Mouse (Mus musculus) 3T3-L1 (cell line): ENCODE results near the gene Scd2.
"Not testable (repeated sequence)": the region's sequence is repeated elsewhere in the genome, so short reads cannot be mapped to it uniquely, and the experiment has no call there.

ENCODE experiments used
- DNase-seq: peaks from one replicate; pipeline ENCODE4 v3.0.0-alpha.2; 2015; ENCODE audit warnings: low read depth, low spot score

Scd2 gene

DNA sequence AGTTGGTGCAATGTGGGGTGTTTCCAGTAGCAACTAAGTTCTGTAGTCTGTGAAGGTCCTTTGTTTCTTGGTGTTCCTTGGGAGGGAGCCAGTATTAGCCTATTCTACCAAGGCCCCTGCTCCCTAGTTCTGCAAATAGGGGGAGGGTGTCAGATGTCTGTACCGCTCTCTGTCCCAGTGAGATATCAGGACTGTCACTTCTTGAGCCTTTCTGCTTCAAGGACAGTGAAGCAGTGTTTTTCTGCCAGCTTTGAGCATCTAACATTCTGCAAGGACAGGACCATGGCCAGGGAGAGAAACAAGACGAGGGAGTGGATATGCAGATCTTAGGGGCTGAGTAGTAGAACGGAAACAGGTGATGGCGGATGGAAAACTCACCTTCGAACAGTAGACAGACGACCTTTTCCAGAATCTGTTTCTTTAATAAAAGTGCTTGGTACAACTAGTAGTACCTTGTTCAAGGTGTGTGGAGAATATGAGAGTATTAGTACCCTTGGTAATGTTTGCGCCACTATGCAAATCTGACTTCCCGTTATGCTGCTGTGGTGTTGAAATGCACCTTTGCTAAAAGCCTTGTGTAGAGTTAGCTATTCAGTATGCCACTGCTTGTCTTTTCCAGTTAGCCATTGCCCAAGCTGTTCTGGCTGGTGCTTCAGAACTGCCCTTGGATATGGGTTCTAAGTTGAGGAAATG is 3.7 kb downstream of the Scd2 start:
- DNase-seq = no peak

DNA sequence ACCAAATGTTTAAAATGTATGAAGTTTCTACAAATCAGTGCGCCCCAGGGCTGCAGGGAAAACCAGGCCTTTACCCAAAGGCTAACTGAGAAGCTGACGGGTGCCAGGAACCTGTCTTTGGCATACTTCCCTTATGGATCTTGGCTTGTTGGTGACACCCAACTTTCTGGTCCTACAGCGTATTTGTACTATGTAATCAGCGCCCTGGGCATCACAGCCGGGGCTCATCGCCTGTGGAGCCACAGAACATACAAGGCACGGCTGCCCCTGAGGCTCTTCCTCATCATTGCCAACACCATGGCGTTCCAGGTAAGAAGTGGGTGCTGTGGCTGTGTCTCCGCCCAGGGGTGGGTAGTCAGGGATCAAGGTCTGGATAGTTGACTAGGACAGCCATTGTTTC is 4.4 kb downstream of the Scd2 start:
- no peak for DNase-seq

DNA sequence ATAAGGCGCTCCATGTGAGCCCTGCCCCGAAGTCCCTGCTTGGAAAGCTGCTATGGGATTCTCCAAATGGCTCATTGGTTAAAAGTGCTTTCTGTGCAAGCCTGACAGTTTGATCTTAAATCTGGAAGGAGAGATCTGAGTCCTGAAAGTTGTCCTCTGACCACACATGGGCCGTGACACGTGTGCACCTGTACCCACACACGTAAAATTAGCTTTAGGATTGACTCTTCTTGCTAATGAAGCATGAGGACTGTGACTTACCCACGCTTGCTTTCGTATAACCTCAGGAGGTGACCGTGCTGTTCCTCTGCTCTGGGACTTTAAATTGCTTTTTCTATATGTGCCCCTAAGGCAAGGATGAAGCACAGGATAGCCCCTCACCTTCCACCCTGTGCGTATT is 5.6 kb downstream of the Scd2 start:
- DNase-seq = no peak

DNA sequence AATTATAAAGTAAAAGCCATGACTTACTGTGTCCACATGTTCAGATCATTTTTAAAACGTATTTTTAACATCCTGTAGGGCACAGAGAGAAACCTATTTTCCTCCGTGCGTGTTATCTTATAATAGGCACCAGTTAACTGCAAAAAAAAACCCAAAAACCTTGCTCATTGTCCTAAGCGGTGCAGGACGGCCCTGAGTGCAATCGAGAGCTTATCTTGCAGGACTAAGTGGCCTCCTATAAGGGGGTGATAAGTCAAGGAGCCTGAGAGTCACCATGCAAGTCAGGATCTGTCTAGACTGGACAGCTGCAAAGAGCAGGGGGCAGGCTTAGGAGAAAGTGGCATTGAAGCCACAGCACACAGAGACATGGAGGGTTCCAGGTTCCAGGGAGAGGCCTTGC is 6.4 kb downstream of the Scd2 start:
- no peak for DNase-seq

DNA sequence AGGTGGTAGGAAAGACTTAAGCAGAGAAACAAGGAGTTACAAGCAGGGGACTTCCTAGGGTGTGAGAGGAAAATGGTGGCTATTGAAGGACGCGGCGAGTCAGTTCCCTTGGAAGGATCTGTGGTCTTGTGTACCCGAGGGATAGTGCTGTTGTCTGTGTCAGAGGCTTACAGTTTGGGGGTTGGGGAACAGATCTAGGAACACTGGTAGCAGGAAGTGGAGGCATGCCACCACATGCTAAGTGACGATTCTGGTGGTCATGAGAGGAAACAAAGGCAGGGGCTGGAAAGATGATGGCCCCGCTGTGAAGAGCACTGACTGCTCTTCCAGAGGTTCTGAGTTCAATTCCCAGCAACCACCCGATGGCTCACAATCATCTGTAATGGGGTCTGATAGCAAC is 7.0 kb downstream of the Scd2 start:
- DNase-seq = no peak

DNA sequence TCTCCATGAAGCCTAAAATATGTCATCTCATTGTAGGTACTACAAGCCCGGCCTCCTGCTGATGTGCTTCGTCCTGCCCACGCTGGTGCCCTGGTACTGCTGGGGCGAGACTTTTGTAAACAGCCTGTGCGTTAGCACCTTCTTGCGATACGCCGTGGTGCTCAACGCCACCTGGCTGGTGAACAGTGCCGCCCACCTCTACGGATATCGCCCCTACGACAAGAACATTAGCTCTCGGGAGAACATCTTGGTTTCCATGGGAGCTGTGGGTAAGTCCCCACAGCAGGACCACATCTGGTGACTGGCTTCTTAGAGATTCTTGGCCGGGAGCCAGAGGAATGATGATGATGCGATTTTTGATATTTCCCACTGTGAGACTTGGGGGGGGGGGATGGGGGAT is 7.7 kb downstream of the Scd2 start:
- peak; percentile 86 for DNase-seq

DNA sequence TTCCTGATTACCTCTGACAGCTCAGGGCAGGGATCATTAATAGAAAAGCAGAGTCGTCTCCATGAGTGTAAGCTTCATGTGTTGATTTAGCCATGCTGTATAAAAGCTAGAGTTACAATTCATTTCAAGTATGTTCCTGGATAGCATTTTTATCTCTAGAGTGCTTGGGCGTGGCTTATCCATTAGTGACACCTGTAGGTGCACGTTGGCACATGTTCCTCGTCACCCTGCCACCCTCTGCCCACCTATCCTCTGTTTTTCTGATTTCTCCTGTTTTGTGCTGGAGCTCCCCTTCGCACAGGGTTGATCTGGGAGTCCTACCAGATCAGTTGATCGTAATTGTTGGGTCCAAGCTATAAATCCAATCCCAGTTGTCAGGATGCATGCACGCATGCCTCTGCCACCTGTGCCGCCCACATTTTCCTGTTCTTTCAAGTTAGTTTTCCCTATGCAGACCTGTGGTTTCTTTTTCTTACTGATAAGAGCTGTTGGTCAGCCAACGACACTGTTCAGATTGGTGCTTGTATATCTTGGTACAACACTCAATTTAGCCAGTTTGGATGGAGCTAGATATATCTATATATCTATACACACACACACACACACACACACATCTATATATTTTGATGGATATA is 8.3 kb downstream of the Scd2 start:
- no peak for DNase-seq

DNA sequence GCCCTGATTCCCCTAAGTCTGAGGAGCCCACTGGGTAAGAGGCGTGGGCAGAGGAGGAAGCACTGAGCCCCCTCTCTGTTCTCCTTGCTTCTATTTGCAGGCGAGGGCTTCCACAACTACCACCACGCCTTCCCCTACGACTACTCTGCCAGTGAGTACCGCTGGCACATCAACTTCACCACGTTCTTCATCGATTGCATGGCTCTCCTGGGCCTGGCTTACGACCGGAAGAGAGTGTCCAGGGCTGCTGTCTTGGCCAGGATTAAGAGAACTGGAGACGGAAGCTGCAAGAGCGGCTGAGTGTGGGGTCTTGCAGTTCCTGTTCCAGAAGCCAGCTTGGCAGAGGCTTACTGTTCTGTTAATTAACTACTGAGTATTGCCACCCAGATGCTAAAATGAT is 9.4 kb downstream of the Scd2 start:
- DNase-seq = no peak

DNA sequence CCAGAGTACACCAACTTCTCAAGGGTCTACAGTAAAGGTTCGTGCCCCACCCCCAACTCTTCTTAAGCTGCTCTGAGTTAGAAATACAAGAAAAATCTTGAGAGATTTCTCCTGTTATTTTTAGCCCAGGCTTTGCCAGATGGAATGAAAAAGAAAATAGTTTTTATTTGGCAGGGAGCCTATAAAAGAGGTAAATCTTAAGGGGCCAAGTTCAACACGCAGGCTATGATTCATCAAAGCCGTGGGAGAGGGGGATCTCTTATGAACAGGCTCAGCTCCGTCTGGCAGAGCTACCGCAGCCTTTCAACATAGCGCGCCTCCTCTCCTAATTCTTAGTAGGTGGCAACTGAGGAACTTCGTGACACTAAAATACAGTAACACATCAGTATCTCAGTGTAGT is 10.0 kb downstream of the Scd2 start:
- peak; percentile 71 for DNase-seq

DNA sequence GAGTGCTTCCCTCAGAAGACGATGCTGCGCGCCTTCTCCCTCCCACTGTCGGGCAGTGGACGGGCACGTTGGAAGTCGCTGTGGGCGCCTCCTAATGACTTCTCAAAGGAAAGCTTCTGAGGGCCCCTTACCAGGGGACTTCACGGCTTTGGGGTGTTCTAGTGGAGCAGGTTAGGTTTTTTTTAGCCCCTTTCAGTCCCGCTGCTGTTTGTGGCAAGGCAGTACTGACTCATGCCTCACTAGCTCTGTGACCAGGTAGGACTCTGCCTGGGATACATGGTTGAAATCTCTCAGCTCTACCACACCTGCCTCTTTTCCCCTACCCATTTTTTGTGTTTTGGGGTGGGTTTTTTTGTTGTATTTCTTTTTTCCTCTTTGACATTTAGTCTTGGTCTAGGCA is 10.9 kb downstream of the Scd2 start:
- no peak for DNase-seq

DNA sequence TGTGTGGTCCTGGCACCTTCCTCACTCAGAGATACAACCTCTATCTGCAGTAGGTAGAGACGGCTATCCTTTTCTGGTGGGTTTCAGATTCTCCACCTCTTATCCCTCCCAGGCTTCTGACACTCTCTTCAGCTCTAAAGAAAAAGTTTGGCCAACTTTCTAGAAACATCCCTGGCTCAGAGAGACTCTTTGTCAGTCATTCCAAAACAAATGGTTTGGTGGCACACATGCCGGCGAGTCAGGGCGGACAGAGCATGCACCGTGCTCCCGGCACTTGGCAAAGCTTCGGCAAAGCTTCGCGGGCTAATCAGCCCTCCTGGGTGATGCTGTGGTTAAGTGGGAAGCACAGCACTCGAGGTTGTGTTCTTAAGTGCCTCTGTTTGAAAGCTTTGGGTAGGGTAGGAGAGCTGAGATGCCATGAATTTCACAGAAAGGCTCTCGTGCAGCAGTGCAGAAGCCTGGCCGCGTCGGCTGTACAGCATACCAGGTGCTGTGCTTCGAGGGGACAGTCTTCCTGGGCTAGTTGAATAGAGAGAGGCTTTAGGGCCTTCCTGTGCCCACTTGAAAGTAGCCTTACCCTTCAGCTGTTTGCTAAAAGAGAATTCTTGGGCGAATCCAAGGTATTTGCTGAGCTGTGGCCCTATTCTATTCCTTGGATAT is 11.5 kb downstream of the Scd2 start:
- DNase-seq = no peak

DNA sequence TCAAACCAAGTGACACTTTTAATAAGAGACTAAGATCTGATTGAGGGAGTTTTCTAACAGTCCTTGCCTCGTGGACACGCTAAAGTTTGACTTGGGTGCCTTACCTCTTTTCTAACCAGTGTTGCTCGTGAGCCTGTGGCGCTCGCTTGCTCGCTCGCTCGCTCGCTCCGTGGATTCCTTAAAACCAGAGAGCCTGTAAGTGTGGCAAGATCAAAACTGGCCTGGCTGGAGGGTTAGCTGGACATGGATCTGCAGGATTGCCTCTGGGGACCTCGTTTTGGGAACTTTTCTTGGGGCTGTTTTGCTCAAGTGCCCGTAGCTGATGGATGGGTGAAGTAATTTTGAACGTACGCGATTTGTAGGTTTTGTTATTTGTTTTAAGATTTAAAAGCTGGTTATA is 12.2 kb downstream of the Scd2 start:
- DNase-seq = no peak

DNA sequence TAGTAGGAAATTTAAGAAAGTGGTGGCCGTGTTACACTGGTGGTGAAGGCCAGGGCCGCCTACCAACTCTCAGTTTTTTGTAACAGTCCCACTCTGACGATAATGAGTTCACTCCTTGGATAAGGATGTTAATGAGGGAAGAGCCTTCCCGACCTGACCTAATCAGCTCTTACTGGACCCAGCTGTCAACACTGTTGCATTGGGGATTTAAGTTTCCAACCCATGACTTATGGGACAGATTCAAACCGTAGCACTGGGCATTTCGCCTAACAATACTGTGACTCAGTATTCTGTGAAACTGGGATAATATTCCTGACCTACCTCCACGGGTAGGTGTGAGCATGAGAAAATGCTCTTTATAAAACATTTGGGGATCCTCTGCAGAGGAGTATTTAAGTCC is 12.7 kb downstream of the Scd2 start:
- peak; percentile 90 for DNase-seq

DNA sequence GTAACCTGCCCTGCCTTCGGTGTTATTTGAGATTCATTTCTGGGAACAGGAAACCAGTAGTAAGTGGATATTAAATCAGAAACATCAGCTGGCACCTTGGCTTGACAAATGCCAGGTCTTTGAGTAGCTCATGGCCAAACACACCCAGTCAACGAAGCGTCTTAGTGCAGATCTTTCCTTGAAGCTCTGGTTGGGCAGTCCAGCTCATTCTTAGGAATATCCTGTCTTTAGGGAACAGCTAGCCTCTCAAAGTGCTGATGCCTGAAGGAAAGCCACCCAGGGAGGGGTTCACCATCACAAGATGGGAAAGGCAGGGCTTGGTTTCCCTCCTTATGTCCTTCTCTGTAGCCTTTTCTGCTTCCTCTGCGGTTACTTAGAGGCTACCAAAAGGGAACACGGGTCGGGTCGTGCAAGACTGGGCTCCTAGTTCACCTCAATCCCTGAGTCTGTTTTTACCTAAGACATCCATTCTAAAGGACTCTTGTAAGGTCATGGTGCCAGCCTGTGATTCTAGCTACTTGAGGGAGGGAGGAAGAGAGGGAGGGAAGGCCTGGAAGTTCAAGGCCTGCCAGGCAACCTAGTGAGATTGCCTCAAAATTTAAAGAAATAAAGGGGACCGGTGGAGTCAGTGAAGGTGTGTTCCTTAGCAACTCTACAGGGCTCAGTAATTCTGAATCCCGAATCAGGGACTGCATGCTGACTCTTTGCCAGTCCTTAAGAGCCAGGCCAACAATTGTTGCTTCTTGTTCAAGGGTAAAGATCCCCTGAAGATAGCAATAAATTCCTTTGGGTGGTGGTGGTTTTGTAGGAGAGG is 13.8 kb downstream of the Scd2 start:
- DNase-seq = no peak

DNA sequence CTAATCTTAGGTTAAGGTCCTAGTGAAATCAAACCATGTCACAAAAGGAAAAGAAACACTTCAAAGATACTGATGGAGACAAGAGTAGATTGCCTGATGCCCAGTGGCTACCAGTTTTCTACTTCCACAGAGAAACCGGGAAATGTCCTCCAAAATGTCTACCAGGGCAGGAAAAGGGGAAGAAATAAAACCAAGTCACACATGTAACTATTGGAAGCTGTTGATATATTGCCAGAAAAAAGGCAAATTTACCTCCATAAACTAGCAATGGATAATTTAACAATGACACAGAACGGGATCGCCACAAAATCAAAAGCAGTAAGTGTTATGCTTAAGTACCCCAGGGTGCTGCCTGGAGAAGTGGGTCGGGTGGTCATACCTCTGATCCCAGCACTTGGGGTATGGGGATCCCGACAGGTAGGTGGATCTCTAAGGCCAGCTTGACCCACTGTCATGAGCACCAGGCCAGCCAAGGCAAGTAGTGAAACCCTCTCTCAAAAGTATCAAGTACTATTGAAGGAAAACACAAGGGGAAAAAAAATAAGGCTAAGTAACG is 14.5 kb downstream of the Scd2 start:
- no peak for DNase-seq

DNA sequence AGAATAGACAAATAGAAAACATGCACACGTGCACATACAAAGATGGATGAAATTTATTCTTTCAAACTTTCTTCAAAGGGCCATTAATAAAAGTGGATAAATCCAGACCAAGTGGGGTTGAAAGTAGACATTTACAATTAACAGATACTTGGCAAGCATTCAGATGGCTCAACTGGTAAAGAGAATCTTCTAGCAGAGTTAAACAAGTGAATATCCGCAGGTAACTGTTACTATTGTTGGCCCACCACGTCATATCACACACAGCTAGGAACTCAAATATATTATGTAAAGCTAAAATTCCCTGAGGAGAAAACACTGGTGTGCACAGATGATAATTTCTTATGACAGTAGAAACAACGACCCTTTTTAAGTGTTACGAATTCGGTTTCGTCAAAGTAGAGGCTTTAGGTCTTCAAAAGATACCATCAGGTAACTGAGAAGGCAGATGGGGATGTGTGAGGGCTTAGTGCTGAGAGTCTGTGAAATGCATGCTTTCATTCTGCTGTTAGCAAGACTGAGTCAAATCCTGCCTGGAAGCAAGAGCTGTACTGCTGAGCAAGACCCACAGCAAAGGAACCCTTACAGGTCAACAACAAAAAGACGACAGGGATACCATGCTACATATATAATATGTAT is 15.3 kb downstream of the Scd2 start:
- DNase-seq = no peak

DNA sequence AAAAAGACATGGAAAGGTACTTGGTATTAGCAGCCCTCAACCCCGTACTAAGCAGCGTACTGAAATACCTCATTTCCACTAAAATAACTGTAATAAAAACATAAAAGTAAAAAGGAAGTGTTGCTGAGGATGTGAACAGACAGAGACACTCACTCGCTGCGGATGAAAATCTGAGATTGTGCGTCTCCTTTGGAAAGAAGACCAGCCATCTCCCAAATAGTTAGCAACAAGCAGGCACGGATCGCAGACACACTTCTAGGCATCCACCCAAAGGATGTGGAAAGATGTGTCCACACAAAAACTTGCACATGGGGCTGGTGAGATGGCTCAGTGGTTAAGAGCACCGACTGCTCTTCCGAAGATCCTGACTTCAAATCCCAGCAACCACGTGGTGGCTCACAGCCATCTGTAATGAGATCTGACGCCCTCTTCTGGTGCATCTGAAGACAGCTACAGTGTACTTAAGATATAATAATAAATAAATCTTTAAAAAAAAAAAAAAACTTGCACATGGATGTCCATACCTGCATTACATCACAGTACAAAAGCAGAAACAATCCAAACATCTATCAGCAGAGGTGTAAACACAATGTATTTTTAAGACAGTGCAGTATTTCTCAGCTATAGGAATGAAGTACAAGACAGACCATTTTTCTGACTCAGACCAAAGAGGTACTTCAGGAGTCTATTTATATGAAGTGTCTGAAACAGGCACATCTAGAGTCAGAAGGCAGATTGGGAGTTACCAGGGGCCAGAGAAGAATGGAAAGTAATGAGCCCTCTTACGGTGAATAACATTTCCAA is 16.1 kb downstream of the Scd2 start:
- no peak for DNase-seq

DNA sequence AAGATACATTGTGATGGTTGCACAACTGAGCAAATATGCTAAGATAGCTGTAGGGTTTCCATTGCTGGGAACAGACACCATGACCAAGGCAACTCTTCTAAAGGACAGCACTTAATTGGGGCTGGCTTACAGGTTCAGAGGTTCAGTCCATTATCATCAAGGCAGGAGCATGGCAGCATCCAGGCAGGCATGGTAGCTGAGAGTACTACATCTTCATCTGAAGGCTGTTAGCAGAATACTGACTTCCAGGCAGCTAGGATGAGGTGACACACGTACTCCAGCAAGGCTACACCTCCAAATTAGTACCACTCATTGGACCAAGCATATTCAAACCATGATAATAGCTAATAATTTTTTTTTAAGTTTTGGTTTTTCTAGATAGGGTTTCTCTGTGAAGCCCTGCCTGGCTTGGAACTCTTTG is 16.7 kb downstream of the Scd2 start:
- DNase-seq = not testable (repeated sequence)

DNA sequence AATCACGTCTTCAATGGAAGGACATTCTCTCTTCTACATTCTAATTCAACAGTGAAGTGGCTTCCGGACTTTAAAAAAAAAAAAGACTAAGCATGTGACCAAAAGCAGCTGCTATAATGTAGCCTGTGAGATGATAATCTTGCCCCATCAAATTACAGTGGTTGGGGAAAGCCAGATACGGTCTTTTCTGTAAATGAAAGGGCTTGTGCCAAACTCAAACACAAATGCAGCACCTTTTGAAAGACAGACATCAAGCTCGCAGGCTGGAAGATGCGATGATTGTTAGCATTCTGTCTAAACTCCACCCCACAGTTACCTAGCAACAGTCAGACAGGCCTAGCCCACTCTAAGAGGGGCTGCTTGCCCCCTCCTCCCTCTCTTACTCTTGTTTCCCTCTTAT is 17.3 kb downstream of the Scd2 start:
- DNase-seq = no peak

DNA sequence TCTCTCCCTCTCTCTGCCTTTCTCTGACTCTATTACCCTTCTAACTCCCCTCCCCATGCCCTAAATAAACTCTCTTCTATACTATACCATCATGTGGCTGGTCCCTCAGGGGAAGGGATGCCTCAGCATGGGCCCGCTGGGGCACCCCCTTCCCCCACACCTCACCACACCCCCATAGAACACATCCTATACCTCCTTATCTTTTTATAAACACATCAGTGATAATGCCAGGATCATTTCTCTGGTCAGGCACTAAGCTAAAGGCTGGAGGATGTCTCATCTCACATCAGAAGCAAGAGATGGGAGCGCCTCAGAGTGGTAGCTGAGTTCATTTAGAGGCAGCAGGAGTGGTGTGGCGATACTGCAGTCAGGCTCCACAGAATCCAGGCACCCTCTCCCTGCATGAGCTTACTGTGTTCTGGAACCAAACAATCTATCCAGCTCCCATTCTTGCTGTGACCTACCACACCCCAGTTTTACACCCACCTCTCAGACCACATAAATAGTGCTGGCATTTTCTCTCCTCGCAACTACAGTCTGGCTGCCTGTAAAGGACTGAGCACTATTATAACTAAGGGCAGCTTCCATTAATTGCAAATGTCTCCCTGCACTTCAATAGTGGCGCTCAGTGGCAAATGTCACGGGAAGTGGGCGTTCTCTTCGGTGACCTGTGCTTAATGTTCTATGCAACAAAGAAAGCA is 18.0 kb downstream of the Scd2 start:
- DNase-seq = peak; percentile 70
